Mouse (Mus musculus) embryonic fibroblast, embryonic 13.5 days (primary cell): Measurements from ENCODE around the gene Ncam1.

ENCODE experiments used
- CTCF ChIP-seq: IDR thresholded peaks from 2 replicates; pipeline ENCODE4 v1.5.1; 2011; ENCODE audit warnings: mild to moderate bottlenecking, control low read depth, low read length, moderate library complexity, borderline replicate concordance; ENCODE audit not compliant: insufficient read depth
- POLR2A ChIP-seq: IDR thresholded peaks from 2 replicates; pipeline ENCODE4 v1.6.1; 2011; ENCODE audit warnings: low read depth, mild to moderate bottlenecking, control low read depth, low read length, moderate library complexity

GRCm38 (mm10) chr9:49483316-49483715, 315.4 kb downstream of the Ncam1 start:
- TF ChIP-seq POLR2A, result no peak
- TF ChIP-seq CTCF, result no peak
